Mouse (Mus musculus) heart, embryonic 13.5 days (tissue): ENCODE measurements around the gene Baiap2. TPM values are rescaled to one million over a fixed set of nuclear protein-coding genes. Genes with fewer than 3 reads are reported as not detected.

Experiments used
- ATAC-seq: fragments of 200-750 bp; cut with Nextera tagmentation; 2 replicates; pipeline ENCODE4 v1.8.0; 2017; ENCODE audit warnings: moderate TSS enrichment; ENCODE audit not compliant: insufficient number of reproducible peaks, low FRiP score, low TSS enrichment; ENCODE audit errors: extremely low read depth
- H3K27ac ChIP-seq: fragments of 300-500 bp; sonication (generic); replicated peaks from 2 replicates; pipeline ENCODE4 v1.5.1; 2015; ENCODE audit warnings: moderate library complexity, mild to moderate bottlenecking, inconsistent platforms
- H3K27me3 ChIP-seq: fragments of 300-500 bp; sonication (generic); replicated peaks from 2 replicates; pipeline ENCODE4 v1.6.1; 2015; ENCODE audit warnings: mild to moderate bottlenecking, inconsistent platforms
- H3K36me3 ChIP-seq: fragments of 300-500 bp; sonication (generic); 2 replicates; pipeline ENCODE4 v1.6.1; 2015; ENCODE audit warnings: mild to moderate bottlenecking, inconsistent platforms
- H3K4me1 ChIP-seq: fragments of 300-500 bp; sonication (generic); 2 replicates; pipeline ENCODE4 v1.6.1; 2015; ENCODE audit warnings: inconsistent platforms
- H3K4me2 ChIP-seq: fragments of 300-500 bp; sonication (generic); 2 replicates; pipeline ENCODE4 v1.6.1; 2015; ENCODE audit warnings: inconsistent platforms, mild to moderate bottlenecking, moderate library complexity
- H3K4me3 ChIP-seq: fragments of 300-500 bp; sonication (generic); 2 replicates; pipeline ENCODE4 v1.5.1; 2015; ENCODE audit warnings: moderate library complexity, mild to moderate bottlenecking, inconsistent platforms
- H3K9ac ChIP-seq: fragments of 300-500 bp; sonication (generic); 2 replicates; pipeline ENCODE4 v1.6.1; 2015; ENCODE audit warnings: inconsistent platforms, mild to moderate bottlenecking, moderate library complexity
- H3K9me3 ChIP-seq: fragments of 300-500 bp; sonication (generic); 2 replicates; pipeline ENCODE4 v1.6.1; 2016; ENCODE audit warnings: inconsistent platforms
- WGBS: fragments of 180-500 bp; shearing (Covaris S2); methylation state at CpG from one replicate; pipeline ENCODE4 v1.1.7; 2015; ENCODE audit warnings: mixed read lengths; 5-methylcytosine and 5-hydroxymethylcytosine counted together
- polyA plus RNA-seq: library from polyadenylated mRNA; unstranded; fragments of >200 nt; fragmentation: Nextera tagmentation; extraction: Ambion mirVana; gene quantifications from 2 replicates; pipeline ENCODE4 v1.2.1, GENCODE M21; 2015

The Baiap2 gene
- polyA plus RNA-seq, 1 experiment from 2014 or later = 12.4 TPM

DNA sequence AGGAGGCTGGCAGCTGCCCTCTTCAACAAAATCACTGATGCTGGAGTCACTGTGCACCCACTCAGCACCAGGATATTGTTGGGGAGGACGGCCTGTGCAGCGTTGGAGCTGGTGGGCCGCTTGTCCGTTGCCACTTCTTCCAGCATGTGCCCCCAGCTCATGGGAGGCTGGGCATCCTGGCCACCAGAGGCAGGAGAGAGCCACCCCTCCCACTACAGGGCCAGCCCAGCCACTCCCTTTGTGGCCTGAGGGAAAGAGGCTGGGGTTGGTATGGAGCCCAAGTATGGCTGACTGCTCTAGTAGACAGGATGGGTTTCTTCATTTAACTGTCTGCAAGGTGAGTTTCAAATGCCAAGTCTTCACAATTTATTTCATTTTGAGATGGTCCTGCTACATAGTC, 72.2 kb downstream of the Baiap2 start:
- no peak overlapping the region for H3K4me2 ChIP-seq
- ATAC-seq = no peak
- WGBS = 85% methylated on average over 4 of the region's 4 CpGs
- H3K9me3 ChIP-seq = no peaks in the 10 kb centered on the region
- H3K9ac ChIP-seq = no peak overlapping the region; the same call in 1 of the 2 replicates
- H3K27ac ChIP-seq = no peak overlapping the region
- no peak overlapping the region for H3K4me3 ChIP-seq
- H3K4me1 ChIP-seq = peaks cover 31% of the 10 kb centered on the region
- peaks cover 34% of the 10 kb centered on the region for H3K27me3 ChIP-seq
- H3K36me3 ChIP-seq = no peaks in the 10 kb centered on the region

DNA sequence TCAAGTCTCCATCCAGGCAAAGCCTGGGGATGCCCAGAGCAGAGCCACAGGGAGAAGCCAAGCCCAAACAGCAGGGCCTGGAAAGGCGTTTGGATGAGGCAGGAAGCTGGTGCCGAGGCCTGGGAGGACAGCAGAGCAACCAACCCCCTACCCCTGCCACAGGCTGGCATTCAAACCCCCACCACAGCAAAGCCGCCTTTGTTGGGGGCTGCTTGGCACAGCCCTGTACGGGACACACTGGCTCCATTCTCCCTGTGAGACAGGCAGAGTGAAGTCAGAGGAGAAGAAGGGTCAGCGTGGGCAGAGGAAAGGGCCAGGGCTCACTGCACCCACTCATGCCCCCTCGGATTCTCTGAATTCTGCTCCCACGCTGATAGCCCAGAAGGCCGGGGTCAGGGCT, 74.4 kb downstream of the Baiap2 start:
- Histone ChIP-seq H3K4me3 (no peak overlapping the region), H3K4me2 (no peak overlapping the region), H3K36me3 (no peaks in the 10 kb centered on the region), H3K9ac (no peak overlapping the region), H3K9me3 (no peaks in the 10 kb centered on the region), H3K27me3 (peaks cover 11% of the 10 kb centered on the region), H3K27ac (no peak overlapping the region), H3K4me1 (peaks cover 32% of the 10 kb centered on the region)
- 74% methylated on average over 8 of the region's 8 CpGs for WGBS
- ATAC-seq = no peak

DNA sequence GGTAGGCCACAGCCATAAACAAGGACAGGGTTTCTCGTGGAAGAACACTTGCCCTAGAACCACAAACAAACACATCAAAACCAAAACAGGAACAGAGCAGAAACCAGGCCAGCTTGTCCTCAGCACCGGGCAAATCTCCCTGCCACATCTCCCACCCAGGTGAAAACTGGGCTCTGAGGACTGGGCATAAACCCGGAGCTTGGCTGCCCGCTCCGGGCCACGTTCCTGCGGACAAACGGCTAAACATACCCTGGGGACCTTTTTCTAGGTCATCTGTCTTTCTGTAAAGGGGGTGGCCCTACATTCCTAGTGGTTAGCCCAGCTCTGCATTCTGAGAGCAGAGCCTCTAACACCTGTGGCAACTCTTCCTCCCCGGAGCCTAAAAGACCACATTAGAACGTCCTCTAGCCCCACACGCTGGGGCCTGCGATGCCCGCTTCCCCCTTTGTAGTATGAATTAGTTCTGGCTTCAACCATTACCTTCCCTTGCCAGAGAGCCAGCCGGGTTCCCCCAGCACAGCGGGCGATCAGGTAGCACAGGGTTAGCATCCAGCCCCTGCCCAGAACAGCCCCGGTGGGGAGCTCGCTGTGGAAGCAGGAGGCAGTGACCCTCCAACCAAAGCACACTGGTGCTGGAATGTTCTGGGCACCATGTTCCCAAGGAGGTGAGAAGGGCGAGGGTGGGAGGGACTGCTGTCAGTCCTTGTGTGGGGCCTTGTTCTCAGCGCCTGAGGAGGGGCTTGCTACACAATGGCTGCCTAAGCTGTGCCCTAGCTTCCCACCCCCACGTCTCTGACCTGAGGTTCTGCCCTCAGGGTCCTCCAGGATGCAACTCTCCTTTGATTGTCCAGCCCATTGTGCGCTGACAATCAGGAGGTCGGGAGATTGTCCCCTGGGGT, 77.2 kb downstream of the Baiap2 start:
- no peak overlapping the region for H3K4me2 ChIP-seq
- peaks cover 16% of the 10 kb centered on the region for H3K4me1 ChIP-seq
- H3K27me3 ChIP-seq = no peaks in the 10 kb centered on the region; the same call in 1 of the 2 replicates
- no peaks in the 10 kb centered on the region for H3K36me3 ChIP-seq
- no peak overlapping the region for H3K9ac ChIP-seq
- H3K27ac ChIP-seq = no peak overlapping the region
- no peak overlapping the region for H3K4me3 ChIP-seq
- WGBS = 71% methylated on average over 23 of the region's 23 CpGs
- H3K9me3 ChIP-seq = no peaks in the 10 kb centered on the region
- ATAC-seq = no peak

DNA sequence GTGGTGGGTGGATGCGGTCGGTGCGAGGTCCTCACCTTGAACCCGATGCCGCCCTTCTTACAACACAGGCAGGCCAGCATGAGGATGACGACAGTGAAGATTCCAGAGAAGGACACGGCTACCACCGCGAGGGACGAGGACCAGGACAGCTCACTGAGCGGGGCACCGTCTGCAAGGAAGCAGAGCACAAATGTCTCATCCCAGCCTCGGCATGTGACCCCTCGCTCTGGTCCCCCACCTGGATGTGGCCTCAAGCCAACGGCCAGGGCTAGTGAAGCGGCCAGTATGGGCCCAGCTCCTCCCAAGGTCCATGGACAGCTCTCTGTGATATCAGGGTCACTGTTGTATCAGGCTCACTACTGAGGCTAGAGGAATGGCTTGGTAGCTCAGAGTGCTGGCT, 78.8 kb downstream of the Baiap2 start:
- H3K9me3 ChIP-seq = no peaks in the 10 kb centered on the region
- no peaks in the 10 kb centered on the region for H3K36me3 ChIP-seq
- ATAC-seq = no peak
- peaks cover 8% of the 10 kb centered on the region; the same call in 1 of the 2 replicates for H3K4me1 ChIP-seq
- H3K27ac ChIP-seq = no peak overlapping the region
- H3K4me2 ChIP-seq = no peak overlapping the region
- 89% methylated on average over 16 of the region's 16 CpGs for WGBS
- no peaks in the 10 kb centered on the region; the same call in 1 of the 2 replicates for H3K27me3 ChIP-seq
- H3K9ac ChIP-seq = no peak overlapping the region
- H3K4me3 ChIP-seq = no peak overlapping the region

DNA sequence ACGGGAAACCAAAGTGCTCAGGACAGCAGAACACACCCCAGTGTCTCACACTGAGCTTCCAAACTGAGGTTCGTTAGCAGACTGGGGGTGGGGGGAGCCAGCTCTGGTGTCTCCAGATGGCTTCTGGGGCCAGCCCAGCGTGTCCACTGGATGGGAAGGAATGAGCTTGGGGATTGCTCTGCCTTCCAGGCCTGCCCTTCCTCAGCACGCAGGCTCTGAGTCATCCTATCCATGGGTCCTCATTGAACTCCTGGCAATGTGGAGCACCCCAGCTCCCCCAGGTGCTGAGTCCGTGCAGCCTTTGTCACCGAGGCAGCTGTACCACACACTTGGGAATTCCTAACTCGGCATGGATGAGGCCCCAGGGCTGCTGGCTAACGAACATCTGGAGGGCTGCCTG, 79.7 kb downstream of the Baiap2 start:
- no peak for ATAC-seq
- H3K4me2 ChIP-seq = no peak overlapping the region
- no peak overlapping the region for H3K4me3 ChIP-seq
- no peak overlapping the region for H3K9ac ChIP-seq
- no peaks in the 10 kb centered on the region for H3K36me3 ChIP-seq
- no peaks in the 10 kb centered on the region for H3K9me3 ChIP-seq
- H3K27ac ChIP-seq = no peak overlapping the region
- 51% methylated on average over 8 of the region's 8 CpGs for WGBS
- no peaks in the 10 kb centered on the region; the same call in 1 of the 2 replicates for H3K27me3 ChIP-seq
- H3K4me1 ChIP-seq = peaks cover 8% of the 10 kb centered on the region; the same call in 1 of the 2 replicates

DNA sequence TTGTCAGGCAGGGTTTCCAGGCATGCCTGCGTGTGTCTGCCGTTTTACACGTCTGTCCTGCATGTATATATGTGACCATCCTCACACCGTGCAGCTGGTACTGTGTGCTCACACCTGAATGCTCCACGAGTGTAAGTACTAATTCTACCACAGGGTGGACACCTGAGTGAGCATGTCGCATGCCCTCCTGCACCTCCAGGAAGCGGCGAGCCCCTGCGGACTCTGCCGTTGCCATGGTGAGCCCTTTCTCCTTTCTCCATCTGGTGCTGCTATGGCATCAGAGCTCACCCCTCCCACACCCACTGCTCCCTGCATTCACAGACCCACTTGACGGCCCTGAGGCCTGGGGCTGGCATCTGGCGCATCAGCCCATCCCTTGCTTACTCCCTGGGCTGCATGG, 80.3 kb downstream of the Baiap2 start:
- no peaks in the 10 kb centered on the region; the same call in 1 of the 2 replicates for H3K27me3 ChIP-seq
- 70% methylated on average over 12 of the region's 12 CpGs for WGBS
- no peak for ATAC-seq
- no peaks in the 10 kb centered on the region for H3K9me3 ChIP-seq
- no peak overlapping the region for H3K4me2 ChIP-seq
- H3K36me3 ChIP-seq = no peaks in the 10 kb centered on the region
- H3K4me3 ChIP-seq = no peak overlapping the region
- no peak overlapping the region for H3K27ac ChIP-seq
- H3K4me1 ChIP-seq = peaks cover 8% of the 10 kb centered on the region; the same call in 1 of the 2 replicates
- H3K9ac ChIP-seq = no peak overlapping the region

DNA sequence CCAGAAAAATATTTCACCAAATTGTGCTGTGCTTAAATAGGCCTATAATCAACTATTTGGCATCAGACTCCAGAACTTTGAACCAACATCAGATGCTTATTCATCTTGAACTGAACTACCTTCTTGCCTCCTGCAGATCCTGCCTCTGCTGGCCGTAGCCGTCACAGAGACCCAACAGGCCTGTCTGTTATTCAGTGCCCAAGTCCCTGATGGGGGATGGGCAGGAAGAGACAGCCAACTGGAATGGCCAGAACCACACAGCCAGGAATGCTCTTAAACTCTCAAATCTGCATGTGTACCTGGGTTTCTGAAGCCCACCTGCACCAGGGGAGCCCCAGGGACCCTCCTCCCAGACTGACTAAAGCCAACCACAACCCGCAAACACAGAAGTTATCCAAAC, 84.4 kb downstream of the Baiap2 start:
- no peak for ATAC-seq
- 80% methylated on average over 3 of the region's 3 CpGs for WGBS
- no peaks in the 10 kb centered on the region for H3K36me3 ChIP-seq
- H3K4me3 ChIP-seq = no peak overlapping the region
- no peak overlapping the region for H3K4me2 ChIP-seq
- H3K27me3 ChIP-seq = no peaks in the 10 kb centered on the region
- no peak overlapping the region for H3K9ac ChIP-seq
- 0 out of 2 replicates have a peak, but pooled peaks cover 3% of the 10 kb centered on the region for H3K4me1 ChIP-seq
- no peak overlapping the region for H3K27ac ChIP-seq
- no peaks in the 10 kb centered on the region for H3K9me3 ChIP-seq

DNA sequence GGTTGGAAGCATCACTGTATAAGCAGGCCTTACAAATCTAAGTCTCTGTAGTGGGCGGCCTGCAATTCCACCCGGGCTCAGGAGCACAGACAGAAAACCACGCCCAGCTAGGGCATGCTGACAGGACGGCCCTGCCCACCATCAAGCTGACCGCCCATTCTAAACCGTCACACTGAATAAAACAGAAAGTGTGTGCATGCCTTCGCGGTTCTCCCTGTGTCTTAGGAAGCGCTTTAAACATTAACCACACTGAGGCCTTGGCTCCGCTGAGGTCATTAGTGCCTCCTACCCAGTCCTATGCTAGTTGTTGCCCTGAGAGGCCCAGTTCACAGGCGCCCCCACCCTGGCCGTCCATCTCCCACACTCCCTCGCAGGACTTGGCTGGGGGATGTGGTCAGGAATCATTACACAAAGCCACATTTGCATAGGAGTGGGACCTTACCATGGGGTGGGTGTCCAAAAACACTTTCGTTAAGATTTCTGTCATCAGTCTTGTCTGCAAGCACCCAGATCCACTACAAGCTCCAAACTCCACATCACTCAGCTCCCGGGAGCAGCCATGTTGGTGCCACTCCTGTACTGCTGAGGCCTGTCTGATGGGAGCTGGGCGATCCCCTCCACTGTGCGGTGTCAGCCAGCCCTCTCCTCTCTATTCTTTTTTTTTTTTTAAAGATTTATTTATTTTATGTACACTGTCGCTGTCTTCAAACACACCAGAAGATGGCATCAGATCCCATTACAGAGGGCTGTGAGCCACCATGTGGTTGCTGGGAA, 85.9 kb downstream of the Baiap2 start:
- Histone ChIP-seq H3K4me3 (no peak overlapping the region), H3K27me3 (no peaks in the 10 kb centered on the region), H3K9ac (no peak overlapping the region), H3K4me1 (0 out of 2 replicates have a peak, but pooled peaks cover 3% of the 10 kb centered on the region), H3K9me3 (no peaks in the 10 kb centered on the region), H3K36me3 (no peaks in the 10 kb centered on the region), H3K4me2 (no peak overlapping the region), H3K27ac (no peak overlapping the region)
- no peak for ATAC-seq
- WGBS = 73% methylated on average over 18 of the region's 18 CpGs

DNA sequence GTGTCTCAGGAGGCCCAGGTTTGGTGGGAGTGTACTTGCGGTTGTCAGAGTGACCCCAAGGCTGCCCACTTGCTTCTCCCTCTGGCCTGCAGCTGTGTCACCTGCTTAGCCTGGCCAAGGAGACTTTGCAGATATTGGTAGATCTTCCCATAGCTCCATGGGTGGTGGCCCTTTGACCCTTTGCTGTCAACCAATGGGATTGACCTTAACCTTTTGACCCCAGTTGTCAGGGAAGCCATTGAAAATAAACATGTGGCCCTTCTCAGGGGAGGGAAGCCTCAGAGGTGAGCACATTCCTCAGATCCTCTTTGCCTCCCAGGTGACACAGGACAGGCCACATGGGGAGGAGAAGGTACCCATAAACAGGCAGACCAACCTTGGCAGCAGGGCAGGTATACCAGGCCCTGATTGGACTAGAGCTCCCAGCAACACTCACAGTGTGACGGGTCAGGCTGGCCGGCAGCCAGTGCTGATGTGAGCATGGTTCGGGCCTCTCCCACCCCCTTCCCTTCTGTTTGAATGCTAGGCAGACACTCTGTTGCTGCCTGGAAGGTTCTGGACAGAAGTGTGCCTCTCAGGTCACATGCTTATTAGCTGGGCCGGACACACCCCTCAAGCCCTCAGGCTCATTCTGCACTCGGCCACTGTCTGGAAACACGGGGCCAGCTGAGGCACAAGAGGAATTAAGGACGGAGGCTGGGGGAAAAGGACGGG, 87.0 kb downstream of the Baiap2 start:
- Histone ChIP-seq H3K9me3 (no peaks in the 10 kb centered on the region), H3K27me3 (no peaks in the 10 kb centered on the region), H3K4me3 (no peak overlapping the region), H3K4me1 (0 out of 2 replicates have a peak, but pooled peaks cover 3% of the 10 kb centered on the region), H3K36me3 (no peaks in the 10 kb centered on the region), H3K4me2 (no peak overlapping the region), H3K27ac (no peak overlapping the region), H3K9ac (no peak overlapping the region)
- no peak for ATAC-seq
- WGBS = 49% methylated on average over 9 of the region's 9 CpGs

DNA sequence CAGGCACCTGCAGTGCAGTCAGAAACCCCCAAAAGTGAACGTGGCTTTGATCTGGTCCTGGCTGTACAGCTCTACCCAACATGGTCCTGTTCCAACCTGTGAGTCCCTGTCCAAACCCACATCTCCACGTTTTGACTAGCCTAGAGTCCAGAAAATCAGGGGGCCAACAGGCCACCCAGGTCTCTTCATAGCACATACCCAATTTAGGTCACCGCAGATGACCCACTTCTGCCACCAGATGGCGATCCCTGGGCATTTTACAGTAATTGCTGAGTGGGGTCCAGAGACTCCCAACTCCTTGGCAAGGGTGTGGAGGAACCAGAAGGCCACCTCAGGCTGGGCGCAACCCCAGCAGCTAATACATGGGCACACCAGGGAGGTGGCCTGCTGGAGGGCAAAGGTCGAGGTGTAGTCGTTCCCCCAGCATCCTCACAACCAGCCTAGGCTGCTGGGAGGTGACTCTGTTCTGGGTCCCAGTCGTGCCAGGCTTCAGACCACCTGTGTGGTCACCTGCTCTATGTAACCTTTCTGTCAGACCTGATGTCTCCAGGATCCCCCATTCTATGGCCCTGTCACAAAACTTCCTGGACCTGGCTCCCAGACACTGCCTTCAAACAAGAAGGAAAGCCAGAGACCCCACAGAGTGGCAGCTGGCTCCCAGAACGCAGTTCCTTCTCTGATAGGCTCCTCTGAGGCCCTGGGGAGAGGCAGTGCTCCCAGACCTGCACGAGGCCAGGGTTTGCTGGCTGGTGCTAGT, 87.8 kb downstream of the Baiap2 start:
- H3K4me2 ChIP-seq = no peak overlapping the region
- ATAC-seq = no peak
- H3K9me3 ChIP-seq = no peaks in the 10 kb centered on the region
- 35% methylated on average over 10 of the region's 10 CpGs for WGBS
- 0 out of 2 replicates have a peak, but pooled peaks cover 3% of the 10 kb centered on the region for H3K4me1 ChIP-seq
- no peaks in the 10 kb centered on the region for H3K27me3 ChIP-seq
- H3K4me3 ChIP-seq = no peak overlapping the region
- no peak overlapping the region for H3K9ac ChIP-seq
- H3K36me3 ChIP-seq = no peaks in the 10 kb centered on the region
- no peak overlapping the region for H3K27ac ChIP-seq
